Mouse (Mus musculus) midbrain, embryonic 16.5 days (tissue): ENCODE measurements around the gene Zbtb8a. TPM values are rescaled to one million over a fixed set of nuclear protein-coding genes. Genes with fewer than 3 reads are reported as not detected.

Experiments
- ATAC-seq: fragments of 200-750 bp; cut with Nextera tagmentation; 2 replicates; pipeline ENCODE4 v1.8.0; 2017; ENCODE audit warnings: moderate TSS enrichment
- H3K27ac ChIP-seq: fragments of 300-500 bp; sonication (generic); 2 replicates; pipeline ENCODE4 v1.5.1; 2014; ENCODE audit warnings: mild to moderate bottlenecking, low read length, mixed read lengths
- H3K27me3 ChIP-seq: fragments of 300-500 bp; sonication (generic); 2 replicates; pipeline ENCODE4 v1.6.1; 2014; ENCODE audit warnings: low read depth, low read length, mixed read lengths; ENCODE audit not compliant: control insufficient read depth, insufficient read depth
- H3K36me3 ChIP-seq: fragments of 300-500 bp; sonication (generic); 2 replicates; pipeline ENCODE4 v1.6.1; 2014; ENCODE audit warnings: mild to moderate bottlenecking, low read length, moderate library complexity, mixed read lengths; ENCODE audit not compliant: control insufficient read depth, insufficient read depth
- H3K4me1 ChIP-seq: fragments of 300-500 bp; sonication (generic); 2 replicates; pipeline ENCODE4 v1.6.1; 2014; ENCODE audit warnings: mild to moderate bottlenecking, low read length, mixed read lengths; ENCODE audit not compliant: control insufficient read depth, insufficient read depth
- H3K4me2 ChIP-seq: fragments of 300-500 bp; sonication (generic); 2 replicates; pipeline ENCODE4 v1.6.1; 2014; ENCODE audit warnings: mild to moderate bottlenecking, low read length, mixed read lengths
- H3K4me3 ChIP-seq: fragments of 300-500 bp; sonication (generic); 2 replicates; pipeline ENCODE4 v1.5.1; 2014; ENCODE audit warnings: low read depth, mild to moderate bottlenecking, low read length, moderate library complexity, mixed read lengths
- H3K9ac ChIP-seq: fragments of 300-500 bp; sonication (generic); 2 replicates; pipeline ENCODE4 v1.6.1; 2014; ENCODE audit warnings: low read depth, low read length, mixed read lengths
- H3K9me3 ChIP-seq: fragments of 300-500 bp; sonication (generic); replicated peaks from 2 replicates; pipeline ENCODE4 v1.6.1; 2014; ENCODE audit warnings: mild to moderate bottlenecking, low read length, mixed read lengths; ENCODE audit not compliant: control insufficient read depth, poor library complexity, severe bottlenecking
- WGBS: fragments of 180-500 bp; shearing (Covaris S2); extraction: QIAGEN DNeasy Blood & Tissue Kit; methylation state at CpG from one replicate; pipeline ENCODE4 v1.1.7; 2014; 5-methylcytosine and 5-hydroxymethylcytosine counted together
- polyA plus RNA-seq: library from polyadenylated mRNA; unstranded; fragments of >200 nt; fragmentation: Nextera tagmentation; extraction: Ambion mirVana; gene quantifications from 2 replicates; pipeline ENCODE4 v1.2.1, GENCODE M21; 2015

Zbtb8a gene
- polyA plus RNA-seq, 1 experiment from 2014 or later = 23.2 TPM

DNA sequence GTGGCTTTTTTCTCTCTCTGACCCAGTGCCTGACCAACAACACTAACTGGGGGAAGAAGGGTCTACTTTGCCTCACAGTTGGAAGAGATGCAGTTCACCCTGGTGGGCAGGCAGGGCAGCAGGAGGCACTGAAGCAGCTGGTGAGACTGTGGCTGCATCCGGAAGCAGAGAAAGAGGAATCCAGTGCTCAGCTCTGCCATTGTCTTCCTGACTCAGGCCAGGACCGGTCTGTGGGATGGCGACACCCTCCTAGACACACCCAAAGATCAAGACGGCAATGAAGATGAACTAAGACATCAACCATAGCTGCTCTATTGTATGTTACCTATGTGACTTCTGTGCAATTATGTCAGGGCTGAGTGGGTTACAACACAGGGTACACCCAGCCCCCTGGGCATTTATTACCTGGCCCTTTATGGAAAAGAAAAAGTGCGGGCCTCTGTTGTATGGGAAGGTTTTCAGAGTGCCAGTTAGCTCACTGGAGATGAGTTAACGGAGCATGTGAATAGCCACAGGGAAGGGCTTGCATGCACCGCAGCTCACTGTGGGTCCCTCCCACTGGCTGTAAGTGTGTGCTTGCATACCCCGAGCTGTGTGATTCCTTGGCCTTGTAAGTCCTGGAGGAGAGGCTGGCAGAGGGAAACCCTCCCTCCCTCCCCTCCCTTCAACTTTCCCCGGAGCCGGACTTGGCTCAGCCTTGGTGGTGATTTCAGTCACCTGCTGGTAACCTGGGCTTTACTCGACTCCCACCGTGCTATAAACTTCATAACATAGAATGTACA is 16.4 kb upstream of the Zbtb8a start:
- 40% methylated on average over 12 of the region's 12 CpGs for WGBS
- H3K27me3 ChIP-seq = no peaks in the 10 kb centered on the region
- H3K4me3 ChIP-seq = no peak overlapping the region
- H3K9me3 ChIP-seq = no peaks in the 10 kb centered on the region
- H3K4me2 ChIP-seq = no peak overlapping the region
- H3K27ac ChIP-seq = no peak overlapping the region
- no peak for ATAC-seq
- no peaks in the 10 kb centered on the region for H3K4me1 ChIP-seq
- H3K9ac ChIP-seq = no peak overlapping the region
- no peaks in the 10 kb centered on the region for H3K36me3 ChIP-seq

DNA sequence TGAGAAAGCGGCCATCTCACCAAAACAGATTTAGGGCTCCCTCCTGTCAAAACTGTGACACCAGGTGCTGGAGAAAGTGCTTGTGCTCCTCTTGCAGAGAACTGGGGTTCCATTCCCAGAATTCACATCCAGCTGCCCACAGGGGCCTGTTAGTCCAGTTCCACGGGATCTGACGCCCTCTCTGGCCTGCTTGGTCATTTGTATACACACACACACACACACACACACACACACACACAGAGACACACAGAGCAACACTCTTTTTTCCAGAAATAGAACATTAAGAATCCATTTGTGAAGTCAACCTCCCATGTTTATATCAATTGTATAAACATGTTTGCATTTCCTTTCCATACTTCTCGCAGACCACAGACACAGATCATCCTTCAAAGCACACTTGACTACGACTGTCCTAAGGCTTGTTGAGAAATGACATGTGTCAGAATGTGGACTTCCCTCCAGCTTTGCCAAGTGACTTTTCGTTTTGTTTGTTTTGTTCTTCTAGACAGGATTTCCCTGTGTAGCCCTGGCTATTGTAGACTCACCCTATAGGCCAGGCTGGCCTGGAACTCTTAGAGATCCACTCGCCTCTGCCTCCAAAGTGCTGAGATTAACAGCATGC is 13.1 kb upstream of the Zbtb8a start:
- no peak for ATAC-seq
- Histone ChIP-seq H3K27ac (no peak overlapping the region), H3K9ac (no peak overlapping the region), H3K4me1 (no peaks in the 10 kb centered on the region), H3K4me3 (no peak overlapping the region), H3K36me3 (no peaks in the 10 kb centered on the region), H3K9me3 (no peaks in the 10 kb centered on the region), H3K27me3 (no peaks in the 10 kb centered on the region), H3K4me2 (no peak overlapping the region)
- WGBS = 84% methylated on average over 7 of the region's 7 CpGs

- H3K4me1 ChIP-seq = no peaks in the 10 kb centered on the region
- H3K9me3 ChIP-seq = no peaks in the 10 kb centered on the region
- WGBS = 86% methylated on average over 14 of the region's 14 CpGs
- H3K27ac ChIP-seq = no peak overlapping the region
- H3K9ac ChIP-seq = no peak overlapping the region
- no peaks in the 10 kb centered on the region for H3K27me3 ChIP-seq
- no peaks in the 10 kb centered on the region for H3K36me3 ChIP-seq
- H3K4me3 ChIP-seq = no peak overlapping the region
- no peak overlapping the region for H3K4me2 ChIP-seq
- ATAC-seq = no peak
These were observed 12.4 kb upstream of the Zbtb8a start for GRCm38 (mm10) chr4:129390216-129390743.

GRCm38 (mm10) chr4:129388404-129388803 is 10.5 kb upstream of the Zbtb8a start:
- no peaks in the 10 kb centered on the region for H3K27me3 ChIP-seq
- no peak overlapping the region for H3K27ac ChIP-seq
- no peaks in the 10 kb centered on the region for H3K9me3 ChIP-seq
- no peaks in the 10 kb centered on the region for H3K36me3 ChIP-seq
- no peak for ATAC-seq
- H3K4me2 ChIP-seq = no peak overlapping the region
- H3K4me3 ChIP-seq = no peak overlapping the region
- no peak overlapping the region for H3K9ac ChIP-seq
- 51% methylated on average over 5 of the region's 5 CpGs for WGBS
- H3K4me1 ChIP-seq = no peaks in the 10 kb centered on the region

DNA sequence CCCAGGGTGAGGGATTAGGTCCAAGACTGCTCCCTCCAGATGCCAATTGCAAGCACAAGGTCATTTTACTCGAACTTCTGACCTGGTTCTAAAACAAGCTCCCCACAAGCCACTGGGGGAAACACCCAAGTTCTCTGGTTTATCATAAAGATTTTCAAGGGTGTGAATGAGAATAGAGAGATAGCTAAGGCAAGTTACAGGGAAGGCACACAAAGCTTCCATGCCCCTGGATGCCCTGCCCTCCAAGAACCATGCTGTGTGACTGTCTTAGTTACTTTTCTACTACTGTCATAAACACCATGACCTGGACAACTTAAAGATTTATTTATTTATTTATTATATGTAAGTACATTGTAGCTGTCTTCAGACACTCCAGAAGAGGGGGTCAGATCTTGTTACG is 9.1 kb upstream of the Zbtb8a start:
- Histone ChIP-seq H3K4me1 (no peaks in the 10 kb centered on the region), H3K9me3 (no peaks in the 10 kb centered on the region), H3K4me2 (no peak overlapping the region), H3K9ac (no peak overlapping the region), H3K27ac (no peak overlapping the region), H3K4me3 (no peak overlapping the region), H3K27me3 (no peaks in the 10 kb centered on the region), H3K36me3 (no peaks in the 10 kb centered on the region)
- ATAC-seq = no peak
- WGBS = 76% methylated on average over 1 of the region's 2 CpGs

DNA sequence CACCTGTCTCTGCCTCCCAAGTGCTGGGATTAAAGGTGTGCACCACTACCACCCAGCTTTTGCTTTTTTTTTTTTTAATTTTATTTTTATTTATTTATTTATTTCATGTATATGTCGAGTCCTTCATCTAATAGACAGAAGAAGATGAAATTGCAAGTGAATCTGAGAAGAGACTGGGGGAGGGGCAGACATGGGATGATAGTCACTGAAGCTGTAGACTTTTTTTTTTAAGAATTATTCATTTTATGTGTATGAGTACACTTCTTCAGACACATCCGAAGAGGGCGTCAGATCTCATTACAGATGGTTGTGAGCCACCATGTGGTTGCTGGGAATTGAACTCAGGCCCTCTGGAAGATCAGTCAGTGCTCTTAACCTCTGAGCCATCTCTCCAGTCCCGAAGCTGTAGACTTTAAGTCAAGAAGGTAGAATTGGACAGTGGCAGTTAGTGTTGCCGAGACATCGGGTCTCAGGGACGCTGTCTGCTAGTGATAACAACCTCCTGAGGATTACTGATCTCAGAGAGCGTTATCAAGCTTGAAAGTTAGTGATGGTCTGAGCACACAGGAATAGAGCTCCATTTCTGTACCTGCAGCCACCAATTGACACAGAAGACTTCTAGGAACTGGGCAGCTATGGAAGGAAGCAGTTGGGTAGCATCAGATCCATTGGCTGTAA is 8.5 kb upstream of the Zbtb8a start:
- Histone ChIP-seq H3K27ac (no peak overlapping the region), H3K4me2 (no peak overlapping the region), H3K9me3 (no peaks in the 10 kb centered on the region), H3K4me3 (no peak overlapping the region), H3K36me3 (no peaks in the 10 kb centered on the region), H3K9ac (no peak overlapping the region), H3K4me1 (no peaks in the 10 kb centered on the region), H3K27me3 (no peaks in the 10 kb centered on the region)
- ATAC-seq = no peak
- 88% methylated on average over 8 of the region's 8 CpGs for WGBS

- 94% methylated on average over 11 of the region's 11 CpGs for WGBS
- ATAC-seq = no peak
- no peak overlapping the region for H3K27ac ChIP-seq
These were observed 7.8 kb upstream of the Zbtb8a start for GRCm38 (mm10) chr4:129385685-129386084.

GRCm38 (mm10) chr4:129384440-129384839 is 6.5 kb upstream of the Zbtb8a start:
- no peak overlapping the region for H3K4me2 ChIP-seq

More at GRCm38 (mm10) chr4:129385685-129386084, 7.8 kb upstream of the Zbtb8a start:
- no peak overlapping the region for H3K4me2 ChIP-seq
- no peaks in the 10 kb centered on the region for H3K36me3 ChIP-seq
- H3K4me3 ChIP-seq = no peak overlapping the region
- no peaks in the 10 kb centered on the region for H3K9me3 ChIP-seq
- H3K27me3 ChIP-seq = no peaks in the 10 kb centered on the region
- H3K4me1 ChIP-seq = no peaks in the 10 kb centered on the region
- H3K9ac ChIP-seq = no peak overlapping the region

GRCm38 (mm10) chr4:129383586-129383985 is 5.7 kb upstream of the Zbtb8a start:
- Histone ChIP-seq H3K36me3 (no peaks in the 10 kb centered on the region), H3K9me3 (no peaks in the 10 kb centered on the region), H3K4me2 (no peak overlapping the region), H3K27ac (no peak overlapping the region), H3K4me1 (no peaks in the 10 kb centered on the region), H3K9ac (no peak overlapping the region), H3K4me3 (no peak overlapping the region), H3K27me3 (peaks cover 3% of the 10 kb centered on the region; the same call in 1 of the 2 replicates)
- 94% methylated on average over 3 of the region's 3 CpGs for WGBS
- ATAC-seq = no peak

More at GRCm38 (mm10) chr4:129384440-129384839, 6.5 kb upstream of the Zbtb8a start:
- no peaks in the 10 kb centered on the region for H3K9me3 ChIP-seq
- no peaks in the 10 kb centered on the region for H3K36me3 ChIP-seq
- no peak overlapping the region for H3K4me3 ChIP-seq
- ATAC-seq = no peak
- H3K27ac ChIP-seq = no peak overlapping the region
- H3K27me3 ChIP-seq = peaks cover 3% of the 10 kb centered on the region; the same call in 1 of the 2 replicates
- no peak overlapping the region for H3K9ac ChIP-seq
- H3K4me1 ChIP-seq = no peaks in the 10 kb centered on the region
- 35% methylated on average over 6 of the region's 6 CpGs for WGBS
